In the genomic region with DNA sequence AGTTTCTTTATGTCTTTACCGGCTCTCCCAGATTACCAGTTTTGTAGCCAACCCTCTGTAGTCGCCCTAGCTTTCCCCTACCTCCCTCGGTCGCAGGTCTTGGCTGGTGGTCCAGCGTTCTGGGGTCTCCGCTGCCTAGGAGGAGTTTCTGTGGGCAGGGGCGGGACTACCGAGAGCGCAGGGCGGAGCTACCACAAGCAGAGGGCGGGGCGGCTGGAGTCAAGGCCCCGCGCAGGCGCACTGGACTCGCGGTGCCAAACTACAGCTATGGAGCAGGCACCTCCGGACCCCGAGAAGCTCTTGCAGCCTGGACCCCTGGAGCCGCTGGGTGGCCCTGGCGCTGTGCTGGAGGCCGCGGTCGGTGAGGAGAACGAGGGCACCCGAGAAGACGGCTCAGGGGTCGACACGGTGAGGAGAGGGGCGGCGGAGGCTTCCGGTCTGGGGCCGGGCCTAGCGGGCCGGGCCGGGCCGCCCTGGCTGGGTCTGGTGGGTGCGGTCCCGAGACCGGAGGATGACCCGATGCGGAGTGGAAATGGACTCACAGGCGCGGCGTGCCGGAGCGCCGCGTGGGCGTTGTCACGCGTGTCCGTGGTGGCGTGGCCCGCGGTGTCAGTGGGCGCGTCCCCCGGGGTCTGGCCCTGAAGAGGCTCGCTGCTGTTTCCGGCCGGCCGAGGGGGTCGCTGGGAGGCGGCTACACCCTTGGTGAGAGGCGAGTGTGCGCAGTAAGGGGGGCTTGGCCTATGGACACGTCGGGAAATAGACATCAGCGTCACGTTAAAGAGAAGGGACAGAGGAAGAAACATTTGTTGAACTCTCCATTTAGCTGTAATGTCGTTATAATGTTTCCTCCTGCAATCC, we compare ENCODE assay signal across 8 mouse cellular contexts. TPM values are rescaled to one million over a fixed set of nuclear protein-coding genes. Genes with fewer than 3 reads are reported as not detected.
A peak's percentile ranks its signal among the peaks of the same experiment; 100 is the strongest.
DNase-seq lines count a peak whose midpoint lies in the region; ATAC-seq and TF ChIP-seq lines count a peak whose summit lies in the region.

Snx4 (plus strand) TSS at position 249 of the 858 bp plus-strand sequence.

- WGBS in embryonic facial prominence, embryonic 13.5 days = under 1% methylated on average over 72 of the region's 72 CpGs
- WGBS in heart, adult 2 months = under 1% methylated on average over 72 of the region's 72 CpGs
- under 1% methylated on average over 67 of the region's 72 CpGs for WGBS in limb, embryonic 13.5 days
- under 1% methylated on average over 71 of the region's 72 CpGs for WGBS in midbrain, embryonic 16.5 days

- peak; percentile 87 for ATAC-seq in embryonic facial prominence, embryonic 13.5 days (ENCODE audit: insufficient number of reproducible peaks, insufficient read depth, low FRiP score, low TSS enrichment, low read depth)
- ATAC-seq in limb, embryonic 13.5 days (ENCODE audit: low FRiP score, low read depth) = peak; percentile 93
- ATAC-seq in midbrain, embryonic 16.5 days = peak; percentile 96

- peak within 1 kb of the TSS; percentile 79 for H3K4me2 ChIP-seq in embryonic facial prominence, embryonic 13.5 days
- peak within 1 kb of the TSS; percentile 68 for H3K4me2 ChIP-seq in limb, embryonic 13.5 days (replicated peaks)
- peak within 1 kb of the TSS; percentile 79 for H3K4me2 ChIP-seq in midbrain, embryonic 16.5 days (ENCODE audit: low read length)

- H3K4me3 ChIP-seq in embryonic facial prominence, embryonic 13.5 days = peak within 1 kb of the TSS; percentile 95
- H3K4me3 ChIP-seq in heart, adult 2 months = peak within 1 kb of the TSS; percentile 90
- peak within 1 kb of the TSS; percentile 93 for H3K4me3 ChIP-seq in limb, embryonic 13.5 days
- H3K4me3 ChIP-seq in midbrain, embryonic 16.5 days (ENCODE audit: low read depth, low read length) = peak within 1 kb of the TSS; percentile 96

- H3K27me3 ChIP-seq in embryonic facial prominence, embryonic 13.5 days = no peaks in the 10 kb centered on the region
- H3K27me3 ChIP-seq in heart, adult 2 months (ENCODE audit: control insufficient read depth, insufficient read depth, low read length) = no peaks in the 10 kb centered on the region
- no peaks in the 10 kb centered on the region for H3K27me3 ChIP-seq in limb, embryonic 13.5 days
- H3K27me3 ChIP-seq in midbrain, embryonic 16.5 days (ENCODE audit: control insufficient read depth, insufficient read depth, low read depth, low read length) = no peaks in the 10 kb centered on the region

- H3K4me1 ChIP-seq in embryonic facial prominence, embryonic 13.5 days = peaks cover 16% of the 10 kb centered on the region
- H3K4me1 ChIP-seq in heart, adult 2 months (ENCODE audit: control insufficient read depth, insufficient read depth, low read length) = no peaks in the 10 kb centered on the region
- peaks cover 14% of the 10 kb centered on the region for H3K4me1 ChIP-seq in limb, embryonic 13.5 days
- H3K4me1 ChIP-seq in midbrain, embryonic 16.5 days (ENCODE audit: control insufficient read depth, insufficient read depth, low read length) = peaks cover 27% of the 10 kb centered on the region

- peak; percentile 90 for DNase-seq in 3134 (ENCODE audit: extremely low read depth, insufficient read length, low spot score)
- DNase-seq in adrenal gland, postnatal 36 days = peak; percentile 95 to 96
- DNase-seq in heart, adult 2 months = peak; percentile 95 to 97
- peak; percentile 89 to 94 for DNase-seq in kidney, adult 8-10 months
- peak; percentile 92 to 96 for DNase-seq in spleen, postnatal 10 days (ENCODE audit: low spot score in 2 of 2)

- no peaks in the 10 kb centered on the region for H3K9me3 ChIP-seq in embryonic facial prominence, embryonic 13.5 days
- H3K9me3 ChIP-seq in limb, embryonic 13.5 days = no peaks in the 10 kb centered on the region
- H3K9me3 ChIP-seq in midbrain, embryonic 16.5 days (replicated peaks; ENCODE audit: control insufficient read depth, low read length, poor library complexity, severe bottlenecking) = no peaks in the 10 kb centered on the region

- peak within 1 kb of the TSS; percentile 72 for H3K27ac ChIP-seq in embryonic facial prominence, embryonic 13.5 days
- H3K27ac ChIP-seq in heart, adult 2 months = peak within 1 kb of the TSS; percentile 92
- peak within 1 kb of the TSS; percentile 78 for H3K27ac ChIP-seq in limb, embryonic 13.5 days
- peak within 1 kb of the TSS; percentile 87 for H3K27ac ChIP-seq in midbrain, embryonic 16.5 days (ENCODE audit: low read length)

- intact Hi-C loops in heart, adult 2 months (cut with DNase I) = loop anchor here (5.0 kb wide), 2 partner anchors 64 to 194 kb away; partner anchors contain the start of genes Iqcg, Osbpl11 and Rpl35a

- TF ChIP-seq CTCF in heart, adult 2 months (IDR thresholded peaks at IDR 0.05) = no peak

- H3K79me2 ChIP-seq in heart, adult 2 months (replicated peaks; ENCODE audit: control insufficient read depth, insufficient read depth, low read length) = peaks cover 4% of the 10 kb centered on the region

- peak within 1 kb of the TSS; percentile 95 for H3K9ac ChIP-seq in embryonic facial prominence, embryonic 13.5 days
- peak within 1 kb of the TSS; percentile 96 for H3K9ac ChIP-seq in heart, adult 2 months (ENCODE audit: low read depth, low read length)
- H3K9ac ChIP-seq in limb, embryonic 13.5 days = peak within 1 kb of the TSS; percentile 94
- peak within 1 kb of the TSS; percentile 85 for H3K9ac ChIP-seq in midbrain, embryonic 16.5 days (ENCODE audit: low read depth, low read length)

- no peak for TF ChIP-seq EP300 in heart, adult 2 months (IDR thresholded peaks at IDR 0.05; ENCODE audit: insufficient read depth, low read depth, low read length)

- H3K36me3 ChIP-seq in embryonic facial prominence, embryonic 13.5 days = peaks cover 5% of the 10 kb centered on the region; the same call in 1 of the 2 replicates
- H3K36me3 ChIP-seq in heart, adult 2 months (ENCODE audit: control insufficient read depth, insufficient read depth, low read length) = peaks cover 4% of the 10 kb centered on the region; the same call in 1 of the 2 replicates
- peaks cover 3% of the 10 kb centered on the region; the same call in 1 of the 2 replicates for H3K36me3 ChIP-seq in limb, embryonic 13.5 days
- 0 out of 2 replicates have a peak, but pooled peaks cover 2% of the 10 kb centered on the region for H3K36me3 ChIP-seq in midbrain, embryonic 16.5 days (ENCODE audit: control insufficient read depth, insufficient read depth, low read length)

- peak; percentile 83 for TF ChIP-seq POLR2A in heart, adult 2 months (IDR thresholded peaks at IDR 0.05; ENCODE audit: insufficient read depth, low read depth, low read length)

RNA-seq across cellular contexts. Expression of gene Snx4, which starts in this region (rescaled TPM):
- total RNA-seq in adrenal gland, postnatal 36 days (2021) = 10 to 100 TPM; 43.9 to 56.5 TPM
- 82.7 and 94.7 TPM in 2 replicates for polyA plus RNA-seq in embryonic facial prominence, embryonic 13.5 days (2015; fragmentation: Nextera tagmentation; extraction: Ambion mirVana)
- 10 to 100 TPM; 21.5 to 21.7 TPM for total RNA-seq in heart, adult 2 months (2021)
- 11.7 and 16.6 TPM in 2 replicates for polyA plus RNA-seq in heart, adult 2 months (2012; rRNA removed)
- 89.2 and 90.0 TPM in 2 replicates for polyA plus RNA-seq in limb, embryonic 13.5 days (2015; fragmentation: Nextera tagmentation; extraction: Ambion mirVana)
- polyA plus RNA-seq in midbrain, embryonic 16.5 days (2015; fragmentation: Nextera tagmentation; extraction: Ambion mirVana) = 93.2 and 96.5 TPM in 2 replicates

Comparison
In these comparisons a context has a peak if more than half of its experiments do, and no peak if none do; other contexts are left out.
1. Peak in every context shown above with its lines: DNase-seq, ATAC-seq, H3K4me3 ChIP-seq and H3K27ac ChIP-seq.